Mouse (Mus musculus) embryonic facial prominence, embryonic 10.5 days (tissue): ENCODE measurements around the gene Elovl6. TPM values are rescaled to one million over a fixed set of nuclear protein-coding genes. Genes with fewer than 3 reads are reported as not detected.

Source experiments
- DNase-seq: peaks from one replicate; pipeline ENCODE4 v3.0.0-alpha.2; 2017; ENCODE audit warnings: low spot score
- H3K27ac ChIP-seq: fragments of 300-500 bp; sonication (generic); replicated peaks from 2 replicates; pipeline ENCODE4 v1.5.1; 2016; ENCODE audit warnings: mild to moderate bottlenecking
- H3K27me3 ChIP-seq: fragments of 300-500 bp; sonication (generic); replicated peaks from 2 replicates; pipeline ENCODE4 v1.6.1; 2016; ENCODE audit warnings: low read depth, mild to moderate bottlenecking; ENCODE audit not compliant: poor library complexity, severe bottlenecking
- H3K36me3 ChIP-seq: fragments of 300-500 bp; sonication (generic); replicated peaks from 2 replicates; pipeline ENCODE4 v1.6.1; 2016; ENCODE audit warnings: mild to moderate bottlenecking, moderate library complexity
- H3K4me1 ChIP-seq: fragments of 300-500 bp; sonication (generic); 2 replicates; pipeline ENCODE4 v1.6.1; 2016
- H3K4me3 ChIP-seq: fragments of 300-500 bp; sonication (generic); 2 replicates; pipeline ENCODE4 v1.5.1; 2016; ENCODE audit warnings: mild to moderate bottlenecking, moderate library complexity
- H3K9me3 ChIP-seq: fragments of 300-500 bp; sonication (generic); 2 replicates; pipeline ENCODE4 v1.6.1; 2016; ENCODE audit warnings: mild to moderate bottlenecking
- WGBS: fragments of 180-500 bp; shearing (Covaris S2); methylation state at CpG from one replicate; pipeline ENCODE4 v1.1.7; 2016; 5-methylcytosine and 5-hydroxymethylcytosine counted together
- microRNA-seq: library from miRNA; unstranded; fragments of <30 nt; microRNA quantifications from one replicate; pipeline ENCODE4, GENCODE M21; 2017
- polyA plus RNA-seq: library from polyadenylated mRNA; unstranded; fragments of >200 nt; fragmentation: Nextera tagmentation; extraction: Ambion mirVana; gene quantifications from 2 replicates; pipeline ENCODE4 v1.2.1, GENCODE M21; 2016

The Elovl6 gene
- polyA plus RNA-seq, 1 experiment from 2014 or later: 50.6 TPM

DNA sequence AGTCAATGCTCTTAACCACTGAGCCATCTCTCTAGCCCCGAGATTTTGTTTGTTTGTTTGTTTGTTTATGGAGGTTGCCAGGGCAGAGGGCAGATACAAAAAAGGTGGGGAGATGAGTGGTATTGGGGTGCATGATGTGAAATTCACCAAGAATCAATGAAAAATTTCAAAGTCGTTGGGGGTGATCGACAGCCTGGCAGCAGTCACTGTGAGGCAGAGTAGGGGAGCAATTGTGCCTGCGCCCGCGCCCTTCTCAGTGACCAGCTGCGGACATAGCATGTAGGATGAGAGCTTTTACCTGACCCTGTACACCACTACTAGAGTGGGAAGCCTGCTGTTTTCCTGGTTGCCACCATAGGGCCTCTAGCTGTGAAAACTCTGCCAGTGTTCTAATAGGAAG is 143.8 kb downstream of the Elovl6 start:
- H3K4me1 ChIP-seq: no peaks in the 10 kb centered on the region

DNA sequence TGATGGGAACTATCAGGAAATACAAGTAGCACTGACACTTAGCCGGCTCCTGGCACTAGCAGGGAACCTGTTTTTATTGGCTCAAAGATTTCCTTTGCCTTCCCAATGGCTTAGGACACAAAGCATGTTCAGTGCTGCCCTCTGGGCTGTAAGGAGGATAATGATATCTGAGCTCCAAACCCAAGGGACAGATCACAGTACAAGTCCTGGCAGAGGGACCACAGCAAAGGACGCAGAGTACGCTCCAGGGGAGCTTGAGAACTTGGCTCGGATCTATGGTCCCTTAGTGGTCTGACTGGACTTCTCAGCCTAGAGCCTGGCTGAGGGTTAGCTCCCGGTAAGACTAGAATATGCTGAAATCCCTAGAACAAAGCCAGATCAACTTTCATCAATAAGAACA is 148.1 kb downstream of the Elovl6 start:
- no peaks in the 10 kb centered on the region for H3K27me3 ChIP-seq
- no peak overlapping the region for H3K27ac ChIP-seq
- 60% methylated on average over 5 of the region's 5 CpGs for WGBS
- H3K4me3 ChIP-seq: no peak overlapping the region
- no peak for DNase-seq
- H3K9me3 ChIP-seq: no peaks in the 10 kb centered on the region
- H3K4me1 ChIP-seq: no peaks in the 10 kb centered on the region
- H3K36me3 ChIP-seq: no peaks in the 10 kb centered on the region

More for the DNA sequence above, 143.8 kb downstream of the Elovl6 start:
- 92% methylated on average over 7 of the region's 7 CpGs for WGBS
- DNase-seq: no peak
- Histone ChIP-seq H3K9me3 (no peaks in the 10 kb centered on the region), H3K36me3 (no peaks in the 10 kb centered on the region), H3K27ac (no peak overlapping the region), H3K4me3 (no peak overlapping the region), H3K27me3 (no peaks in the 10 kb centered on the region)

DNA sequence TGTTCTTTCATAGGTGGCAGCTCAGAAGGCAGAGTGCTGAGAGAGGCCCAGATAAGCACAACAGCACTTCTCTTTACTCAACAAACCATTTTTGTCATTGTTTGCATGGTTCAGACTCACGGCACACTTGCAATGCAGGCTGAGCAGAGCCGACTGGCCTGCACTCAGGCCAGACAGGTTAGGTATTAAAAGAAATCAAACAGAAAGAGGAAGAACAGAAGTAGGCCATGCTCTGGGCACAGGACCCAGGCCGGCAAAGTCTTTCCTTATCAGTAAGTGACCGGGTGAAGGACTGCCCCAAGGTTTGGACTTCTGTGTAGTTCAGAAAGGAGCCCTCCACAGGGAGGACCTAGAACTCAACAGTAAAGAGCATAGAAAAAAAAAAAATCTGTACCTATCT is 149.7 kb downstream of the Elovl6 start:
- Histone ChIP-seq H3K4me3 (no peak overlapping the region), H3K4me1 (no peaks in the 10 kb centered on the region), H3K36me3 (no peaks in the 10 kb centered on the region), H3K27ac (no peak overlapping the region), H3K27me3 (no peaks in the 10 kb centered on the region), H3K9me3 (no peaks in the 10 kb centered on the region)
- DNase-seq: no peak
- 94% methylated on average over 4 of the region's 4 CpGs for WGBS

DNA sequence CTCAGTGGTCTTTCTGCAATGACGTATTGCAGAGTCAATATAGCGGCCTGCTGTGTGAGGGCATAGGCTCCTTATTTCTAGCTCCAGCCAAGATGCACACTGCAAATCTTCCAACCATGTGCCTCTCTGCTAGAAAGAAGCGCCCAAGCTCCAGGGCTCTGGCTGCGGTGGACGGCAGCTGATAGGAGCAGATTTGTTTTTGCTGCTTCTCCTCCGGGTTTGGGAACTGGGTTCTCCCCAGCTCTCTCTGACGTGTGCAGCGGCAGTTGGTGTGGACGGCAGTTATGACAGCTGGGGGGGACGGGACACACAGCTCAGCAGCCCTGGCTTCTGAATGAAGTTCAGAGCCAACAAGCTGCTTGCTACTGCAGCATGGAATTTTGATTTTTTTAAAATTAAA is 150.2 kb downstream of the Elovl6 start:
- H3K4me3 ChIP-seq: no peak overlapping the region
- H3K27ac ChIP-seq: no peak overlapping the region
- no peak for DNase-seq
- no peaks in the 10 kb centered on the region for H3K4me1 ChIP-seq
- 90% methylated on average over 10 of the region's 10 CpGs for WGBS
- H3K36me3 ChIP-seq: no peaks in the 10 kb centered on the region
- no peaks in the 10 kb centered on the region for H3K9me3 ChIP-seq
- no peaks in the 10 kb centered on the region for H3K27me3 ChIP-seq

DNA sequence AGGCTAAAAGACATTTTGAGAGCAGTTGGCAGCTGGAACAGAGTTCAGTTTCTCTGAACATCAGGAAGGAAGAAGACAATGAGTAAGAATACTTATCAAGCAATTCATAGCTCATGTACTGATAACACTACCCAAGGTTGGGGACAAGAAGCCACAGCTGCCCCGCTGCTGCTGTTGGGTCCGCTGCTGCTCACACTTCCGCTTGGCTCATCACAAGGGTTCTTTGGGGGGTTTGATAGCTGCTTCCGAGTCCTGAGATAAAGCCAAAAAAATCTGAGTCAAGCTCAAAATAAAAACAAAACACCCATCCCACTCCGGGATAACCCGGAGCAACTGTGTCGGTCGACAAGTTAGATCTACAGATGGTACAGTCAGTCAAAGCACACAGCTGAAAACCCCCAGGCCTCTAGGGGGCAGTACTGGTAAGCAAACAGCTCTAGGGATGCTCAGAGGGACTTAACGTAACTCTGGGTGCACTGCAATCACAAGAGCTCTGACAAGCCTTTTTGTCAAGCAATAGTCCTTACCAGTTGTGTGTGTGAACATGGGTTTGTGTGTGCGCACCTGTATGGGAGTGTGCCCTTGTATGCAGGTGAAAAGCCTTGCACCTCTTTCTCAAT is 151.0 kb downstream of the Elovl6 start:
- Histone ChIP-seq H3K4me1 (no peaks in the 10 kb centered on the region), H3K27me3 (no peaks in the 10 kb centered on the region), H3K9me3 (no peaks in the 10 kb centered on the region), H3K4me3 (no peak overlapping the region), H3K27ac (no peak overlapping the region), H3K36me3 (no peaks in the 10 kb centered on the region)
- DNase-seq: no peak
- WGBS: 90% methylated on average over 10 of the region's 10 CpGs

DNA sequence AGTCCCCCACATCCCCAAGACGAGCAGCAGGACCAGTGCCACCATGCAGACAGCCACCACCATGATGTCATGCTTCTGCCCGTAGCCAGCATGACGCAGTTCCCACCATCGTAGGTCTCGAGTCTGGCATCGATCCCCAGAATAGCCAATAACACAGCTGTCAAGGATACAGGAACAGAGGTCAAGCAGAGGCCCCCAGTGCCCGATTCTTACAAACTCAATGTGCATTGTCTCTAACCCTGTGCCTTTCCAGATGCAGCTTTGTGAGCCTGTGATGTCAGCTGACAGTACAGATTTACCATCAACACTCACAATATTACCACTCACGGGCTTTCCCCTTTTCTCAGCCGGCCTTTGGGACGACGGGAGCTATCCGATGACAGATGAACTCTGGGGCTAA is 154.0 kb downstream of the Elovl6 start:
- Histone ChIP-seq H3K9me3 (no peaks in the 10 kb centered on the region), H3K4me1 (no peaks in the 10 kb centered on the region), H3K4me3 (no peak overlapping the region), H3K27me3 (no peaks in the 10 kb centered on the region), H3K36me3 (no peaks in the 10 kb centered on the region), H3K27ac (no peak overlapping the region)
- DNase-seq: no peak
- 85% methylated on average over 12 of the region's 12 CpGs for WGBS

DNA sequence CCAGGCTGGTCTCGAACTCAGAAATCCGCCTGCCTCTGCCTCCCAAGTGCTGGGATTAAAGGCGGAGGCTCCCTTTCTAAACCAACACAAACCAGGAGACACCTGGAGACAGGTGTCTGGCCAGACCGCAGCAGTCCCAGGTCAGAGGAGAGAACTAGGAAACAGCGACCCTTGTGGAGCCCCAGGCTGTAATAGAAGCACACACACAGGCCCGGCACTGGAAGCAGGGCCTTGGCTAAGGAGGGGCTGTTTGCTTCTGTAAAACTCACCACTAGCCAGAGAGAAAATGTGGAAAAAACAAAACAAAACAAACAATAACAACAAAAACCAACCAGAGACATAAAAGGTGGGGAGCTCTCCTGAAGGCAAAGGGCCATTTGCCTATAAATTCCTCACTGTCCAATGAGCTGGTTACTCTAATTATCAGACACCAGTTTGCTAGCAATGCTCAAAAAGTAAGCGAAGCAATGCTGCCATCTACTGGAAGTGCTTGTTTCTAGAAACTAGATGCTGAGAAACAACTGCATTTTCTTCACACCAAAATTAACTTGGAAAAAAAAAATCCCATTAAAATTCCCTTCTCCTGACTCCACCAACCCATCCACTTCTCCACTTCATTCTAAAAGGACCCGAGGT is 154.7 kb downstream of the Elovl6 start:
- Histone ChIP-seq H3K4me1 (no peaks in the 10 kb centered on the region), H3K4me3 (no peak overlapping the region), H3K36me3 (no peaks in the 10 kb centered on the region), H3K9me3 (no peaks in the 10 kb centered on the region), H3K27ac (no peak overlapping the region), H3K27me3 (no peaks in the 10 kb centered on the region)
- 56% methylated on average over 8 of the region's 8 CpGs for WGBS
- DNase-seq: peak; percentile 58

DNA sequence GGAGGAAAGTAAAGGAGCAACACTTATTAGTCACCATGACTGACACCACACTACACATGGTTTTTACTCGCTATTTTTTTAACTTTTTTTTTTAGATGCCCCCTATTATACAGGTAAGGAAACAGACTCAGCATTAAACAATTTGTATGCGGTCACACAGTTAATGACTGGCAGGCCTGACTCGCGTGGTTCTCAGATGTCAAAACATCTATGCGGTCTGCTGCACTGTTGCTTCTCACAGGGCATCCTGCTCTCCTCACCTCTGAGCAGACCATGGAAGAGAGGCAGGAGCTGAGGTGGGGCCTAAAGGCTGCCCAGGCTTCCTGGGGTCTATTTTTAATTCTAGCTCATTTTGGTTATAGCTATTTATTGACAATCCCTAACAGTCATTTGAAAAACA is 155.3 kb downstream of the Elovl6 start:
- WGBS: 60% methylated on average over 5 of the region's 5 CpGs
- Histone ChIP-seq H3K9me3 (no peaks in the 10 kb centered on the region), H3K4me3 (no peak overlapping the region), H3K36me3 (no peaks in the 10 kb centered on the region), H3K27me3 (no peaks in the 10 kb centered on the region), H3K4me1 (no peaks in the 10 kb centered on the region), H3K27ac (no peak overlapping the region)
- DNase-seq: no peak

Small RNA genes lying within 50 kb of the gene (microRNA-seq; reads per million reads assigned to microRNA genes)
- gene Gm24515: not detected

Other genes with a start within 250 kb of the Elovl6 start
- 0.05 and 0.06 TPM in 2 replicates for gene Enpep, start 199.6 kb upstream of the Elovl6 start, polyA plus RNA-seq
- 1.5 TPM in 2 replicates for gene Egf, start 223.0 kb downstream of the Elovl6 start, polyA plus RNA-seq